Mouse (Mus musculus): ENCODE measurements around the gene P4ha2. TPM values are rescaled to one million over a fixed set of nuclear protein-coding genes. Genes with fewer than 3 reads are reported as not detected.
A peak's percentile ranks its signal among the peaks of the same experiment; 100 is the strongest.

The P4ha2 gene
- total RNA-seq, 2 experiments from 2014 or later: 37.1 to 40.3 TPM

- no peak for DNase-seq (ENCODE audit: low spot score in 2 of 2)
Observed at GRCm38 (mm10) chr11:54067996-54068519, 31.8 kb upstream of the P4ha2 start.

DNA sequence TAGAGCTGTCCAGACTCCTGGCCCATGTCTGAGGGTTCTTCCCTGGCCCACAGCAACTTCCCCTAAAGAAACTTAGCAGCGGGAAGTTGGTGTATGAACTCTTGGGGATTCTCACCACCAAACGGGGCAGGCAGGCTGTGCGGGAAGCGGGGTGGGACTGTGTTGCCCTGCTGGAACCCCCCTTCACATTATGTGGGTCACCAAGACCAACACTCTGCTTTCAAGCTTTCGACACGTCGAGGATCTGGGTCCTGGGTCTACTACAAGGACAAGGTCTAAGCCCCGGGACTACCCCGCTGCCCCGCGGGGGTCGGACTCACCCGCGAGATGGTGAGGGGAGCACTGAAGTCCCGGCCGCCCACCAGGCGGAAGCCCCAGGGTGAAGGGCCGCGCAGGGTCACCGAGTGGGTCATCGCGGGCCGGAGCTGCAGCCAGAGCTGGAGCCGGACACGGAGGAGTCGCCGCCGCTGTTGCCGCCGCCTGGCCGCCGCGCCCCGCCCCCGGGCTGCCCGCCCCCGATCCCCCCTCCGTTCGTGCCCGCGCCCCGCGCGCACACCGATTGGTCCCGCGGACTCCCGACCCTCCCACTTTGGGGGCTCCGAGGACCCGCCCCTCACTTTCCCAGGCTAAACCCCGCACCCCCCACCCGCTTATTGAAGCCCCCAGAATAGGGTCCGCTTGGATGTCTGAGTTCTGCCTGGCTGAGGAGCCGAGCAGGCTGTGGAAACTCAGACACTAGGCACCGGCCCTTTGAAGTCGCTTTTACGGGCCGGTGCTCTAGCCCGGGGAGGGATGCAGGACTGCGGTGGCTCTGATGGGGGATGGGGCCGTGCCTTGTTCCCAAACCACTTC is 31.1 kb upstream of the P4ha2 start, which contains the start of gene Pdlim4:
Gene Pdlim4 (minus strand): TSS at position 495 of the 852 bp plus-strand sequence.
- DNase-seq (ENCODE audit: low spot score in 2 of 2): peak; percentile 70 to 76

GRCm38 (mm10) chr11:54071726-54072445 is 28.0 kb upstream of the P4ha2 start:
- peak in 1 of 2 experiments; percentile 22 for DNase-seq (ENCODE audit: low spot score in 2 of 2)

DNA sequence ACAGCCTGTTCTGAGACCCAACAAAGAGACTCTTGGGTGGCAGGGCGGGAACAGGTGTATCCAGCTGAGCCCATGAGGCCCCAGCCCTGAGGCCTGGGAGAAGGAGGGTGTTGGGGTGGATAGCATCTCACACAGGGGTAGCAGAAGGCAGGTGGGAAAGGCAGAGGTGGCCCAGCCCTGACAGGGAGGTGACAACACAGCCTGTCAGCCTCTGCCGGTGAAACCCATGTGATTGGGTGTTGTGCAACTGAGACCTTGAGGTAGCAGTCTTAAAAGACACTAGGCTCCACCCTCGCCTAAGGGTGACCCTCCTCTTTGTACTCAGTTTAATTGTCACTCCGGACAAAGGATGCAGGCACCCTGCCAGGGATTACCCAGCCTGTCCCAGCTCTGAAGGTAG is 26.6 kb upstream of the P4ha2 start:
- DNase-seq (ENCODE audit: low spot score in 2 of 2): peak in 1 of 2 experiments; percentile 6

DNA sequence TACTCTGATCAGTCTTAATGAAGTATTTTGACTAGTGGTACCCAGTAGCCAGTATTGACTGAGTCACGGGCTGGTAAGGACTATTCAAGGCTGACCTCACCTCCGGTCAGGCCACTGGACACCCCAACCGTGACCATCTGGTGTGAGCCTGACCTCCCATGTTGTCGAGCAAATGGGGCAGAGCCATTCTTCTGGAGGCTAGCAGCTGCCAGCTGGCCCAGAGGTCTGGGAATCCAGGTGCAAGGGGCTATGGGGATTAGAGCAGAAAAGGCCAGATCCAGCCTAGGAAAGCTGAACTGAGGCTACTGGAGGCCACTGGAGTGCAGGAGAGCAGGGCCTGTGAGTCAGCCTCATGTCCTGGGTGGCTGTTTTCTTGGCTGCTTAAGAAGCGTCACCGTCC is 24.5 kb upstream of the P4ha2 start:
- DNase-seq (ENCODE audit: low spot score in 2 of 2): peak in 1 of 2 experiments; percentile 59

DNA sequence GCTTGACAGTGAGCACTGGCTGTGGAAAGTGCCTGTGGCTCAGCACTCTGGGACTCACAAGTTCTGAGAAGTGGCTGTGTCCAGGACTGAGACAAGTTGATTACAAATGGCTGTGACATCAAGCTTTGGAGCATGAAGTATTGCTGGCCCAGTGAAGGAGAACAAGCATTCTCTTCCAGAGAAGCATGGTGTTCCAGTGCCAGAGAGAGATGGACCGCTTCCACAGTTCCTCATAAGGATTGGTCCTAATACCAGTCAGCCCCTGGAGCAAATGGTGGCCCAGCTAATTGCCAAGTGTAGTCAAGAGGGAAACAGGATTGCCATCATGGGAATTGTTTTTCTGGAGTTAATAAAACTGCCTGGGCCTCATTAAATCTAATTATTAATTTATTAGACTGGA is 23.8 kb upstream of the P4ha2 start:
- peak in 1 of 2 experiments; percentile 23 for DNase-seq (ENCODE audit: low spot score in 2 of 2)

DNA sequence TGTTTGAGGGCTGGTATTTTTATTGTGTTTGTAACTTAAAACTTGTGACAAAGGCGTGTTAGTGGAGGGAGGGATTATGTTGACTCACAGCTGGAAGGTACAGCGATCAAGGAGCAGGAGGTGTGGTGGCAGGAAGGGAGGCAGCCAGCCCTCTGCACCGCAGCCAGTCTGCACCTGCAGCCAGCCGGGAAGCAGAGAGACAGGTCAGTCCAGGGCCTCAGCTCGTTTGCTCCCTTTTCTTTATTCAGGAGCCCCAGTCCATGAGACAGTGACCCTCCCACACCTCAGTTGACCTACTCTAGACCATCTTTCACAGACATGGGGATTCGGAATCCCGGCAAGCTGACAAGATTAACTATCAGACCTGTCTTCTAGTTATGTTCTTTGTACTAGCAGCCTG is 19.5 kb upstream of the P4ha2 start:
- no peak for DNase-seq (ENCODE audit: low spot score in 2 of 2)

DNA sequence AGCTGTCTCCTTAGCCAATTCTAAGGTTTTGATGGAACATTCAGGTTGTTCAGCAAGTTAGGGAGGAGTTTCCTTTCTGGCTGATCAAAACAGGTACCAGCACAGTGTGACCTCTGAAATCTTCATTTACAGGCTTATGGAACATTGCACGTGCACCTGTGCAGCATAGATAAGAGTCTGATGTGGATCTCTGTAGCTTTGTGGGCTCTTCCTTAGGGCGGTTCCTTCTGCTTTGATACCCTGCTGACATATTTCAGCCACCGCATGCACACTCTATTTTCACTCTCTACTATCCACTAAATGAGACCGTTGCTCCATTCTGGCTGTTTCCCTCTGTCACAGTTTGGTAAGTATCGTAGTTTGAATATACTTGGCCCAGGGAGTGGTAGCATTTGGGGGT is 17.2 kb upstream of the P4ha2 start:
- no peak for DNase-seq (ENCODE audit: low spot score in 2 of 2)

- DNase-seq (ENCODE audit: low spot score in 2 of 2): no peak
Observed at GRCm38 (mm10) chr11:54084976-54085375, 14.9 kb upstream of the P4ha2 start.

- no peak for DNase-seq (ENCODE audit: low spot score in 2 of 2)
Observed at GRCm38 (mm10) chr11:54085816-54086215, 14.1 kb upstream of the P4ha2 start.

GRCm38 (mm10) chr11:54088253-54088946 is 11.5 kb upstream of the P4ha2 start:
- DNase-seq (ENCODE audit: low spot score in 2 of 2): no peak

- peak; percentile 77 to 83 for DNase-seq (ENCODE audit: low spot score in 2 of 2)
Observed at GRCm38 (mm10) chr11:54088947-54089317, 11.0 kb upstream of the P4ha2 start.

DNA sequence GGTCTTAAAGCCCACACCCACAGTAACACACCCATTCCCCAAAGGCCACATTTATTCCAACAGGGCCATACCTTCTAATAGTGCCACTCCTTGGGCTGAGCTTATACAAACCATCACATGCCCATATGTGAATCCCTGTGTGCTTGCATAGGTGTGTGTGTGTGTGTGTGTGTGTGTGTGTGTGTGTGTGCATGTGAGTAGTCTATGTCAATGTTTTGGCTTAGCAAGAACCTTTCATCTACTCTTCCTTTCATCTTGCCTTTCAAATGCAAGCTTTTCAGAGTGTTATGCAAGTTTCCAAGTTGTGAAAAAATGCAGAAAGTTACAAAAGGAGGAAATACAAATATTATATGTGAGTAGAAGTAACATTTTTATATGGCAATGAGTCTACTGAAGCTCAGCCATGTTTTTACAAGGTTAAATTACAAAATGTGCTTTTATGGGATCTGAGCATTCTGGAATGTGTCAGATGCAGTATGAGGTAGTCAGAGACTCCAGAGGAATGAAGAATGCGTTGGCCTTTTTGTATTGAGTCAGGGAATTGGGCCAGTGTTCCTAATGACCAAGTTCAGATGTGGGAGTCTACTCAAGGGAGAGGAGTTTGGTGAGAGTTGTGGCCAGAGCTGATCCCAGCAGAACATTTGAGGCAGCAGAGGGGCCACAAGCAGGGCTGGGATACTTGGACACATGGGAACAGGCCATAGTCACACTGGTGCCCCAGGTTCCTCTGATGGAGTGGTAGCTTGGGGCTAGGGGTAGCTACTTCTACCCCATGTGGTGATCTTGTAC is 9.6 kb upstream of the P4ha2 start:
- peak in 1 of 2 experiments; percentile 8 for DNase-seq (ENCODE audit: low spot score in 2 of 2)

DNA sequence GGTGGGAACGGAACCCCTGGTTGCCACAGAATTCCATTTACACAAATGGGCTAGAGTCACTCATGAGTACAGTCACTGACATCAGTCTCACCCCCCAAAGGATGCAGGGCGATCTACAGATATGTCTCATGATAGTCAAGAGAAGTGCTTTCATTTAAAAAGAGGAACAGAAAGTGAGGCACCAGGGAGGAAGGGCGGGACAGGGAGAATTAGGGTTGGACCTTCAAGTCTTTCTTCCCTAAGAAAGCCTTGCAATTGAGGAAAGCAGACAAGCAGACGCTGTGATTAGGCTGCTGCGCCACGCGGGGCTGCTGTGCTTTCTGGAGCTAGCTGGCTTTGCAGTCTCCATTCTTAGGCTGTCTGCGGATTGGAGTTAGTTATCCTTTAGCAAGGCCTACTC is 8.2 kb upstream of the P4ha2 start:
- peak in 1 of 2 experiments; percentile 18 for DNase-seq (ENCODE audit: low spot score in 2 of 2)

DNA sequence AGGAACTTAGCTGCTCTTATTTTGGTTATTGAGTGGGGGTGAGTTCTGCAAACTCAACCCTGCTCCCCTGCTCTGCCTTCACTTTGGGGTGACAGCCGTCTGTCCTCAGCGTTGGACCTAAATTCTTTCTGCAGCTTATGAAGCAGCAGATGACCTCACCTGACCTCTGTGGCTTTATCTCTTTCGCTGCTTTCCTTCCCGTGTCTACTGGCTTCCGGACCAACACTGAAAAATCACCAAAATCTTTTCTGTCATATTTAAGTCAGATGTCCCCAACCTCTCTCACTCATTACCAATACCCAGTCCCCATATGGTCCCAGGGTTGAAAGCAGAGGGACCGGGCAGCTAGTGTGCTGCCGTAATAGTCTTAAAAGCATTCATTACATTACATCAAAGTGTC is 7.7 kb upstream of the P4ha2 start:
- no peak for DNase-seq (ENCODE audit: low spot score in 2 of 2)

- no peak for DNase-seq (ENCODE audit: low spot score in 2 of 2)
Observed at GRCm38 (mm10) chr11:54093000-54093399, 6.9 kb upstream of the P4ha2 start.

DNA sequence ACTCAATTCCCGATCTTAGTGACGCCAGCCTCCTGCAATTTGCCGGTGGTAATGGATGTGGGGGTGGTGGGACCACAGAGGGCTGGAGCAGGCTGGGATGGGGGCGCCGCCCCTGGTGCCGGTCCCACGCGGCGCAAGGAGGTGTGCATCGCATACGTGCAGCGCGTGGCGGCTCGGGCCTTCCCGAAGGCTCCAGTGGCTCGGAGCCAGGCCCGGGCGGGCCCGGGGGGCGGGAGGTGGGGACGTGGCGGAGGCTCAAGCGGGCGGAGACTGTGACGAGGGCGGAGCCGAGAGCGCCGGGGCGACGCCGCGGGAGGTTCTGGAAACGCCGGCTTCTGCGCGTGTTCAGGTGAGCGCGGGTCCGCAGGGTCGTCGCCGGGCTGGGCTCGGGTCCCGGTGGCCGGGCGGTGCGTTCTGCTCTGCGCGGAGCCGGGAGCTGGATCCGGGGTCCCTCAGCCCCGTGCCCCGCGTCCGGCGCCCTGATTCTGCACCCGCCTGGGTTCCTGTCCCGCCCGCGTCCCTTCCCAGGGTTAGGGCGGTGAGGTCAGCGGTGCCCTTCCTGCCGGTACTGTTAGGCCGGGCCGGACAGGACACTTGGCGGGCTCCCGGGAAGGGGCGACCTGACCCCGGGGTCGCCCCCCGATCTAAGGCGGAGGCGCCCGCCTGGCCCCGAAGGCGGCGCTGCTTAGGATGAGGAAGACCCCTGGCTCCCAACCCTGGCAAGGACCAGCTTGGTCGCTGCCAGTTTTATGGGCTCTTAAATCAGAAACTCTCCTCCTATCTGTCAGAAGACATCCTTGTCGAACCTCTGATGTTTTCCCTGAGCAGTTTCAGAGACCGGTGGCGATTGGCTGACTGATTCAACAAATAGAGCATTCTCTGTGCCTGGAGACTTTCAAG is 1.0 kb downstream of the P4ha2 start:
- DNase-seq (ENCODE audit: low spot score in 2 of 2): peak; percentile 63 to 75

GRCm38 (mm10) chr11:54101701-54102100 is 1.8 kb downstream of the P4ha2 start:
- no peak for DNase-seq (ENCODE audit: low spot score in 2 of 2)

- DNase-seq (ENCODE audit: low spot score in 2 of 2): no peak
Observed at GRCm38 (mm10) chr11:54102706-54103449, 3.0 kb downstream of the P4ha2 start.

Data from gastrocnemius, postnatal 4 days (tissue).